Mouse (Mus musculus): ENCODE measurements at regions not wholly inside any gene's neighbourhood (a gene's known extent, or its start where the extent isn't known, plus 50 kb on each side); places are given as distances from the start of the nearest gene placed in this dataset.
"Not testable (repeated sequence)": the region's sequence is repeated elsewhere in the genome, so short reads cannot be mapped to it uniquely, and the experiment has no call there.

DNA sequence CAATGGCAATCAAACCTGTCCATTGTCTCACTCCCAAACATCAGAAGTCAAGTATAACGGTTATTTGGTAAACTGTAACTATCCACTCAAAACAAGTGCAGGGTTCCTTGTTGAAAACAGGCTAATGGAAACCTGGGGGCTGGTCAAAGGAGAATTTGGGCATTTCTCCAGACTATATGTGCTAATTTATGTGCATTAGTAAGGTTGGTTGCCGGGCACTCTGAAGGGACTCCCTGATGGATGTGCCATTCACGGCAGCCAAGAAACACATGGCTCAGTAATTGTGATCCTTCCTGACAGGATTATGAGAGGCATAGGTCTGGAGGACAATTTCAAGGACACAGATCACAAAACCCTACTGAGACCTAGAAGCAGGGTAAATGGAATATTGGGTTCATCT lies 295.5 kb upstream of the Ubash3b start:
- no peak for DNase-seq (ENCODE audit: low spot score in 2 of 2)

DNA sequence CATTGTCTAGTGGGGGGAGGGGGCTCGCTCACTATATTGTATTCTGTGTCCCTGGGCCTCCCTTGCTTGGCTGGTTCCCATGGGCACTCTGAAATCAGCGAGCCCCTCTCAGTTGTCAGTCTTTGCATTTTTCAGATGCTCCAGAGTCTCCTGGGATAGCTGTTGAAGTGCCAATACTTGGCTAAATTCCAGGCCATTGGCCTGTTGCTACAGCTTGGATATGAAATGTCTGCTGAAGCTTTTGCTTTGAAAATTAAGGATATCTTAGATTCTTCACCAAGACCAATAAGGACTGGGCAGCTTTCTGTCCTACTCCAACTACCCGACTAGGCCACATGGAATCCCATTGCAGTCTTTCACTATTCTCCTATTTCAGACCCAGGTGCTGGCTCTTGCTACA lies 290.2 kb upstream of the Ubash3b start:
- no peak for DNase-seq (ENCODE audit: low spot score in 2 of 2)

DNA sequence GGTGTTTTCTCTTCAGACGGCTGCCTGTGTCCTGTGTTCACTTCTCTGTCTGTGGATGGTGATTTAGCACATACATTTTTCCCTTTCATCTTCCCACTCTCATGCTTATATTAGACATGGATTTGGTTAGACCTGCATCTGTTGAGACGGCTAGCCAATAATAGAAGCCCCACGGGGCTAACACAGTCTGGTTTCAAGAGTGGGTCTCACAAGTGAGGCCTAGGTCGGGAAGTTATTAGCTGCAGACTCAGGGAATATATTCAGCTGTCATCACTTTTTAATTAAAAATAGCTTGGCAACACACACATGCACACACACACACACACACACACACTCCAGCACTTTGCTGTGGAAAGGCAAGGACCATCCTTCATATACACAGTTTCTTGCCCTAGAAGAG lies 287.7 kb upstream of the Ubash3b start:
- no peak for DNase-seq (ENCODE audit: low spot score in 2 of 2)

DNA sequence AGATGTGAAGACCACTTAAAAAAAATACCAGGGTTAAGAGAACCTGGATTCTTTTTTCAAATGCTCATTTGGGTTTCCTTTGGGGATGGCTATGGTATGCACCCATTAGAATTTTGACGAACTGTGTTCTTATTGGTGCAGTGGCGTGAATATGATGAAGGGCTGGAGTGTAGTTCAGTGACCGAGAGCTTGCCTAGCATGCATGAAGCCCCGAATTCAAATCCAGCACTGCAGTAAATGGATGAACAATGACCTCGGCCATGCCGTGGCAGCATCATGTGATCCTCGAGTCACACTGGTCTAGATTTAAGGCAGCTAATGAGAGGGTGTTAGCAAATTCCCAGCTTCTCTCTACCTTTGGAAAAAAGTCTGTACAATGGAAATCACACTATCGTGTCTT lies 286.4 kb upstream of the Ubash3b start:
- DNase-seq (ENCODE audit: low spot score in 2 of 2) = no peak

DNA sequence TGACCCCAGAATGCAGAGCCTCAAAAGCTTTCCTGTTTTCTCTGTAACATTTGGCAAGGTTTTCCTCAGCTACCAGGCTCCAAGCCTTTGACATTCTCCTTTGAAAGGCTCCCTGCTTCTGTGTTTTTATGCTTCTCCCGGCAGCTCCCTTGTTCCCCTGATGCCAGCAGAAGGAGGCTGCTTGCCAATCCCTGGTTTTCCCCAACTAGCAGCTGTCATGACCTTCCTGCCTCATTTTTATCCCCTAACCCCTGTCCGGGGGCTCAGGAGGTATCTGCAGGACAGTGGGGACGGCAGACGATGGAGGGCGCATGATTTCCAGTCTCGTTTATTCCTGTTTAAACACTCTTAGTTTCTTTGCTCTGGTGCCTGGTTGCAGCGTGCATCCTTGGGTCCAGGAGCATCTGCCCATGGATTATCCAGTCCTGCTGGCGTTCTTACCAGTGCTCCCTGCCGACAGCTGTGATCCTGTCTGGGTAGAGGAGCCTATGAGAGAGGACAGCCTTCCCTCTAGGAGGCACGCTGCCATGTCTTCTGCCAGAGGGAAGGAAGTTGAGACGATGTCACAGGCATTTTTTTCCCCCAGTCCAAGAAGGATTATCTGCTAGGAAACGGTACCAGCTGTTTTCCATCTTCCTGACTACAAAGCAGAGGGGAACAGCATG lies 285.8 kb upstream of the Ubash3b start:
- peak; percentile 60 to 68 for DNase-seq (ENCODE audit: low spot score in 2 of 2)

DNA sequence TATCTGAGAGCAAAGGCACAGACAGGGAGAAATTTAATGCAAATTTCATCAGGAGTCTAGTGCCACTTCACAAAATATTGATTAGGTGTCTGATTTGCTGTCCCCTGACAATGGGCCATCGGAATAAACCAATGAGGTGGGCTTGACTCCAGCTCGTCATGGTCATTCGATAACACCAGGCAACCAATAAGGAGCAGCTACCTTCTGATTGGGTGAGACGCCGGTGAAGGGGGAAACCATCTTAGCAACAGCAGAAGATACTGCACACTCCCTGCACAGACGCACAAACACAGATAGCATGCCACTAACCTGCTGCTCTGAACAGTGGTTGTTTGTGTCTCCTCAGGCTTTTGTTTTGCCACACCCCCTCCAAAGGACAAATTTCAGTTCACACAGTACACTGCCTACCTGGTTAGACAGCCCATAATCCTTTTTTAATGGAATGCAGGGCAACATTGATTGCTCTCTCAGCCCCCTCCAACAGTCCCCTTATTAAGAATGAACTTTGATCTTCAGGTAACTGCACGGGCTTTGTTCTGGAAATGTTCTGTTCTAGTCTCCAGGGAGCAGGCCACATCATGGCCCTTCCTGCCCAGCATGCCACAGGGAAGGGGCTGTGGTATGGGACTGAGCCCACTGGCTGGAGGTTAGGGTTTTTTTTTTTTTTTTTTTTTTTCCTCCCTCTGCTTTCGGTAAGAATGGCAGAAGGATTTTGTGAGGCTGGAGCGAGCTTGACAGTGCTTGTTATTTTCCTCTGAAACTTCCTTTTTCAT lies 285.1 kb upstream of the Ubash3b start:
- peak; percentile 72 to 86 for DNase-seq (ENCODE audit: low spot score in 2 of 2)

DNA sequence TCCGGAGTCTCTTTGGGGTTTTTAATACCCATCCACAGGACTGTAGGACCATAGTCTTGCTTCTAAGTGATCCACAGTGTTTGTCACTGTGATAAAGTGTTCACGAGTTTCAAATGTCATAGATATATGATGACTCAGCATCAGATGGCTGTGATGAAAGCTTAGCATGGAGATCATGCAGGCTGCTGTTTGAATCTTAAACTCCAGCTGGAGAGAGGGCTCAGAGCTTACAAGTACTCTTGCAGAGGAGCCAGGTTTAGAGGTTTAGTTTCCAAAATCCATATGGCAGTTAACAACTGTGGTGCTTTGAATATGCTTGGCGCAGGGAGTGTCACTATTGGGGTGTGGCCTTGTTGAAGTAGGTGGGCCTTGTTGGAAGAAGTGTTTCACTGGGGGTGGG lies 280.9 kb upstream of the Ubash3b start:
- DNase-seq (ENCODE audit: low spot score in 2 of 2) = no peak

DNA sequence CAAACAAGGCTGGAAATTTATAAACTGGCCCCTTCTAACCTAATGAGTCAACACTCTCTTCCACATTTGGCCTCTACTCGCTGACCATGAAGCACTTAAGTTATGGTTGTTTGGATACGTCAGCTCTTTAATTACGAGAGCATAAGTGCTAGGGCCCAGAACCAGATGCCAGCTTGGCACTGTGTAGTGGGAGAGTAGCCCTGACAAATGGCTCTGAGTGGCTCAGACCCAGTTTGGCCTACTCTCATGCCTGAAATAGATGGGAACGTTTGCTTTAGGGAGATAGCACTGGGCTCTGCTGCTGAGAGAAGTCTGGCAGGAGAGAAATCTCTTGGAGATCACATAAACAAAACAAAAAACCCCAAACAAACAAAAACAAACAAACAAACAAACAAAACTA lies 278.5 kb upstream of the Ubash3b start:
- DNase-seq (ENCODE audit: low spot score in 2 of 2) = no peak

DNA sequence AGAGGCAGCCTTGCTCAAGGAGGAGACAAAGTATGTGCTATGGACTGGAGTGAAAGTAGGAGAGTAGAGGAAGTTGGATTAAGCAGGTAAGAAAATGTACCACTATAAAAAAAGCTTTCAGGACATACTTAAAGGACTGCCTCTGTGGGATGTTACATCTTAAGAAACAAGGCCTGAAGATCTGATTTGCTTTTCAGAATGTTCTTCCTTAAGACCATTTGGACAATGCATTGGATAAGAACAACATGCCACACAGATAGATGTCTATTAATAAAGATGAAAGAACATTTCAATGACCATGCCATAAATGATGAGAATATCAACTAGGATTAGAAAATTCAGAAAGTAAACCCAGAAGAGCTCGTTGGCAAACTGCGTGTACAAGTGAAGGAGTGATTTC lies 276.6 kb upstream of the Ubash3b start:
- no peak for DNase-seq (ENCODE audit: low spot score in 2 of 2)

DNA sequence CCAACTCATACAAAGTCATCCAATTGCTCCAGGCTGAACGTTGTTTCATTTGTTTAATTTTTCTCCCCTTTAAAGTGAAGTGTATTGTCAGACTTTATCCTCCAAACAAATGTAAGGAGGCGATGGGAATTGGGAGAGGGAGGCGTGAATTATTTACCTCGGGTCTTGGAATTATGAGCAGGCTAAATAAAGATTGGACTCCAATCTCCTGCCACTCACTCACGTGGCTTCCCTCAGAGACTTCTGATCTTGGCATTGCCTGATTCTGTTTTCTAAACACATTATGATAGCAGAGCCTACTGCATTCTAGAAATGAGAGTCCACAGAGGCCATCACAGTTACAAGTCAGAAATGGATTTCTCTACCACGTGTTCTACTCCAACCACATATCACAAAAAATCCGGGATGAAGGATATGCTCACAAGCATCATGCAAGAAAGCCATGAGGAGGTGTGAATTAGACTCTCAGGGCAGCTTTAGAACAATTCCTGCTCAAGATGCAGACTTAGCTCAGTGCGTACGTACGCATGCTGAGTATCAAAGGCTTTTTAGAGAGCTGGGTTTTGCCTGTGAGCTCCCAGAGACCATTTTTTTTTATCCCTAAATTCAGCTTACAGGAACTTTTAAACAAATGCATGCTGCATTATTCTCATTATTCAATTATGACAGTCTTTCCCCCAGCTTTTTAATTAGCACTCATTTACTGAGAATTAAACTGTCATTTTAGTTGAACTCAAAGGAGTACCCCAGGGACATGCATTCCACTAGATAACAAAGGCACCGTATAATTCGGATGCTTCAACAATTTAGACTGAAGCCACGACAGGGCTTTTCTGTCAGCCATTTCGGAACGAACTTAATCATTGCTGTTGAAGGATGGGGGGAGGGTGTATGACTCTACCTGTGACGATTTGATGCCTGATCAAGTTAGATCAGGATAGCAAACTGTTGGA lies 269.2 kb upstream of the Ubash3b start:
- no peak for DNase-seq (ENCODE audit: low spot score in 2 of 2)

DNA sequence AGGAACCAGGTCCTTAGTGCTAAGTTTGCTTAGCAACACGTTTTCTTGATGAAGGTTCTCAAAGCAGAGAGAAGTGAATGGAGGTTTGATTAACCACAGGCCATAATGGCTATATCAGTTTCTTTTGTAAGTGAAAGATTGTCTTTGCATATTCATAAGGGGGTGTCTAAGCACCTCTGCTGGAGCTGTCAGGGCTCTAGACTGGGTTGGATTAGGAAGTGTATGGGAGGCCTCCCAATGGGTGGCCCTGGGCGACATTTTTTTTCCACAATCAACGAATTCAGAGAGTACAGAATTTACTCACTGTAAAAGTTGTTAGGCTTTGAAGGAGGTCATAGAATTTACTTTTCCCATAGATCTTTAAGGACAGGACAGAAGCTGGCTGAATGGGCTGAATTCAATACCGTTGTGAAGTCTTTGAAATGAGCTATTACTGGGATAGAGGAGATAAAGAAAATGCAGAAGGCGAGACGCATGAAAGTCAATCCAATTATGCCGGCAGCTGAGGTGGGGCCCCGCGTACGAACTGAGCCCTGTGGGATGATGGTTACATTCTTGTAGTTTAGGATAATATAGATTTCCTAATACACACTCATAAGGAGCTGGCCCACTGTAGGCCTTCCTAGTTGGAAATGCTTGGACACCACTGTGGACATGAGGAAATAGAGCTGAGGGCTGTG lies 268.4 kb upstream of the Ubash3b start:
- no peak for DNase-seq (ENCODE audit: low spot score in 2 of 2)

DNA sequence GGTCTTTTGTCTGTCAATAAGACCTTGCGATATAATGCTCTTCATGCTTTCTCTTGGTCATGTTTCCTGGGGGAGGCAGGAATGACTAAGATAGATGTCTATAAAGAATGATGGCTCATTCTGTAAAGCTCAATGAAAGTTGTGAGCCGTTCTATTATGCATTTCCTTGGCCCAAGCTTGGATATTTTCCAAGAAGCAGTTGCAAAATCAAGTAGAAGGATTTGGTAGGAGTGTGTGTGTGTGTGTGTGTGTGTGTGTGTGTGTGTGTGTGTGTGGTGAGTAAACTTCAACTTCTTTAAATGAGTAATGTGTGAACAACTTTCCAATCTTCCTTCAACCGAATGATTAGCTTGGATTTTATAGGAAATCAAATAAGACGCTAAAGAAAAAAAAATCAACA lies 267.7 kb upstream of the Ubash3b start:
- no peak for DNase-seq (ENCODE audit: low spot score in 2 of 2)

DNA sequence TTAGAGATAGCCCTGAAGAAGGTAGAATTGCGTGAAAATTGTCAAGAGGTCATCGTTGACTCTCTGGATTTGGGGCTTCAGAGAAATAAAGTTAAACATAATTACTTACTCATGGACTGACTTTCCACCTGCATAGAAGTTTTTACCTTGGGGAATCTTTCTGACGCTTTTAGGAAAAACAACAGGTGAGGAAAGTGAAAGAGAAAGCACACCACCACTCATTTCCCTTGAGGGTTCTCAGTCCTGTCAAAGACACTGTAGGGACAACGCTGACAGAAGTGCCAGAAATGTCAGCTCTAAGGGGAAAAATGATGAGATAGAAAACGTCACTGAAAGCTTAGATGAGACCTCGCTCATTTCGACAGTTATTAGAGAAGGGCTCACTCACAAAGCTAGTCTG lies 265.2 kb upstream of the Ubash3b start:
- DNase-seq (ENCODE audit: low spot score in 2 of 2) = no peak

DNA sequence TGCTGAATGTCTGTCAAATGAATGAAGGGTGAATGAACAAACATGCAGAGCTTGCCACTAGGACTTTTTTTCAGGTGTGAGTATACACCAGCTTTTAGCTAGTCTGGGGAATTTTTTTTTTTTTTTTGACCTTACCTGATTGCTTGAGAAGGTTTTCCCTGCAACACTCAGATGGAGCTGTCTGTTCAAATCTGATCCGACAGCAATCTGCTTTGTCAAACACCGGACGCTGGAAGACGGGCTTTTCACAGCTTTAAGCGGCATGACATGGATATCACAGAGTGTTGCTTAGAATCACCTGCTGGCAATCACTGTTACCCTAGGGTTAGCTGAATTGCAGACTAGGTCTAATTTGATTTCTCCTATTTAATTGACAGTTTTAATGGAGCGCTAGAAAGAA lies 263.7 kb upstream of the Ubash3b start:
- no peak for DNase-seq (ENCODE audit: low spot score in 2 of 2)

DNA sequence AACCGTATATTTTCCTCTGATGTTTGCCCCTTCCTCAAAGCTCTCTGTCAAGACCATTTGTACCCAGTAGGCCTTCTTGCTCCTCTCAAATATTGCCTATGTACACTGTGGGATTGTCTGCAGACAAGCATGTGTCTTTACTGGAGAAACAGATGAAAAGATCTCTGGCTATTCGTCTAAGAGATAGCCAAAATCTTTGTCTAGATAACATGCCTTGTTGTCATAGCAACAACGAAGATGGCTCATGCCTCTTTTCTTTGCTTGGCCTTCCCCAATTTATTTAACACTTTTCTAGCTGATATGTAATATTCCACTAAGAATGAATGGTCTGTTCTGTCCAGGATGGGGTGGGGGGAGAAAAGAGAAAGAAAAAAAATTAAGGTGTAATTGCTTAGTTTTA lies 252.3 kb upstream of the Ubash3b start:
- no peak for DNase-seq (ENCODE audit: low spot score in 2 of 2)

DNA sequence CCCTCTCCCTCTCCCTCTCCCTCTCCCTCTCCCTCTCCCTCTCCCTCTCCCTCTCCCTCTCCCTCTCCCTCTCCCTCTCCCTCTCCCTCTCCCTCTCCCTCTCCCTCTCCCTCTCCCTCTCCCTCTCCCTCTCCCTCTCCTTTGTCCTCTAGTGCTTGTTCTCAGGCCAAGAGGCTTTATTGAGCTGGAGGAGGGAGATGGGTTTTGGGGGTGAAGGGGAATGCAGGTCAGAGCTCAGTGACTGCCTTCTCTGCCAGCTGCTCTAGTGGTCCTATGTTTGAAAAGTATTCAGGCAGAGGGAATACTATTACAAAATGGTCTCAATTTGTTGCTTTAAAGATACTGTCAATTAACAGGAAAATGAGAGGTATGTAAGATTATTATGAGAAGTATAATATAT lies 251.6 kb upstream of the Ubash3b start:
- not testable (repeated sequence) for DNase-seq (ENCODE audit: low spot score in 2 of 2)

DNA sequence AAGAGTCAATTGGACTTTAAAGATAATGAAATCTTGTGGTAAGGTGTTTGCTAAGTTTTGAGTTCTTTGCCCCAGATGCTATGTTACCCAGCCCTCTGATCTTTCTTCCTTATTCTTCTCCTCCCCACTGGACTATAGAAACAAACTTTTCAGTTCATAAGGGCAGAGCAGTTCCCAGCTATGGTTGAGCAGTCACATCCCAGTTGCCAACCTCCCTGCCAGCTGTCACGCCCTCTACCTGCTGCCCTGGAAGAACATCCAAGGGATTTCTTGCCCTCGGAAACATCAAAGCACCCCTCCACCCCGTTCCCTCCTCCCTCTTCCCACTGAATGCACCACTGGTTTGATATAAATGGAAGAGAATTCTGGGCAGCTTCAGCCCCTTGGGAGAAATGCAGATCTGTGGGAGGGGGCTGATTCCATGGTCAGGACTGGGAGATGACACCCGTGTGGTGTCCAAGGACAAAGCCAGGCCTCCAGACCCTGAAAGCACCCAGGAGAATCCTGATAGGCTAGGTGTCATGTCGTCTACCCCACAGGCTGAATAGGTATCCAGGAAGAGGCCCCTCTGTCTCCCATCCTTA lies 250.8 kb upstream of the Ubash3b start:
- no peak for DNase-seq (ENCODE audit: low spot score in 2 of 2)

DNA sequence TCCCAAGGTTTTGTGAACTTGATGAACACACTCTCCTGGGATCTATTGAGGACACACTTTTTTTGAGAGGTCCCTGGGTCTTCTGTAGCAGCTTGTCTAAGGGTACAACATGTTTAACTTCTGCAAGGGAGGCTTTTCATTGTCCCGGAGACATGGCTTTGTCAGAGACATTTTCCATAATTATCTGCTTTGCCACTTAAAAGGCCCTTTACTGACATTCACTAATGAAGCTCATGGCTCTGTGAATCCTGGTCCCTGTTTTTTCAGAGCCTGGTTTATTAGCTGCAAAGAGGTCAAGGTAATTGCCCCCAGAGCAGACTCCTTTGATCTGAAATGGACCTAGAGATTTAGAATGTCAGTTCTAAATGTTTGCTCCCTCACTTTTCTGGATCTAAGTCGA lies 246.8 kb upstream of the Ubash3b start:
- no peak for DNase-seq (ENCODE audit: low spot score in 2 of 2)

DNA sequence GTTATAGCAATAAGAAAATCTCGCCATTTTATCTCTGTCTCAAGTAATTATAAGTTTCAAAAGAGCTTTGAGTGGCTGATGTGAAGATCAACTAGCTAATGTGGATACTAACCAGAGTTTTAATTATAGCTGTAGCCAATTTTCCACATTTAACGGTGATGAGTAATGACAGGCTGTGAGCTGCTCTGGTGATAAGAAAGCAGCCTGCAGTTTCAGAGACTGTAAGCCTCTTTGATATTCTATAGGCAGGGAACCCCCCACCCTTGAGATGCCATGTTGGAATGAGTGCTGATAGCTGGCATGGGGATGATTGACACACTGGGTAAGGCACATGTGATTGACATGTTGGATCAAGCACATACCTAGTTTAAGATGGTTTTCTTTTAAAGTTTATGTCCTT lies 245.6 kb upstream of the Ubash3b start:
- no peak for DNase-seq (ENCODE audit: low spot score in 2 of 2)

DNA sequence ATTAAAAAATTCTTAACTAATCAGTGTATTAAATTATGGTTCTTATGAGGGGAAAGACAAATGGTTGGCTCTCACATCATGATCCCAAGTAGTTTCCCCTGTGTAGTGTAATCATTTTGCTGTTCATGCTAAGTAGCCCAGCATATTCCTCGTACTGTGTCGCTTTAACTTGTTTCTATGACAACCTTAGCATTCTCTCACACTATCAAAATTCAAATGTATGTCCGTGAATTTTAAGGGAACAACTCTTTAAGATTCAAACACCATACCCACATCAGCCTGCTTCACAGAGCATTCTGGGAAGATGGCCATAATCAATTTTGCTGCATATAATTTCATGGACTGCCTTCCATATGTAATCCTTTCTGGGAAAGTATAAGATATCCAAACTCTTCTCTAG lies 241.4 kb upstream of the Ubash3b start:
- DNase-seq (ENCODE audit: low spot score in 2 of 2) = no peak

DNA sequence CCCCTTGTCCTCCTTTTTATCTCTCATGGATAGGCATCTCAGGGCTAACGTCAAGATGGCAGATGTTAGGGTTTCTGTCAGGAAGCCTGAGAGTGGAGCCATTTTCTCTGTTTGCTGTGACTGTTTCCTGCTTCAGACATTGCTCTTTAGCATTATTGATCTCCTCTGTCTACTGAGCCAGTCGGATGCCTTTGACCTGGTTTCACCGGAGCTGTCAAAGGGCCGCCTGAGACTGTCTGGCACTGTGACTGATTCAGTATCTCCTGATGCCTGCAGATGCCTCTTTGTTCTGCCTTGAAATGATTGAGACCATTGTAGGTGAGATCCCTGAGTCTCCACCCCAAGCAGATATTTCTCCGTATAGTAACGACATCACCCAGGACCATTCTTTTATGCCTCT lies 239.5 kb upstream of the Ubash3b start:
- no peak for DNase-seq (ENCODE audit: low spot score in 2 of 2)

DNA sequence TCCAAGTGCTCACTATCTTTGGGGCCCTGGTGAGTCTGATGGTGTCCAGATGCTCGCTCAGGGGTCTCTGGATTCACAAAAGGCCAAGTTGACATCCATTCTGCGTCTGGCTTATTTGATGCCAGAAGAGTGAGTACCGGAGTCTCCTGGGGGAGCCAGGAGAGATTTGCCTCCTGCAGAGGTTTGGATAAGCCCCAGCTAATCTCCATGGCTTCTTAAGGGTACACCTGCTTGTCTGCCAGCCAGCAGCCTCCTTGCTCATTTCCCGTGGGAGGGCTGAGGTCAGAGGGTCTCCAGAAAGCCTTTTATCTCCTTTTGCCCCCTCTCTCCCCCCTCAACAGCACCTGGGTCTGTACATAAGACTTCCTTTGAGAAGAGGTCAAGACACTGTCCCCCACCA lies 234.0 kb upstream of the Ubash3b start:
- no peak for DNase-seq (ENCODE audit: low spot score in 2 of 2)
